Mouse (Mus musculus): ENCODE data around the gene Rybp. TPM values are rescaled to one million over a fixed set of nuclear protein-coding genes. Genes with fewer than 3 reads are reported as not detected.
A peak's percentile ranks its signal among the peaks of the same experiment; 100 is the strongest.

Gene Rybp
- polyA plus RNA-seq, 1 experiment from 2014 or later: 18.4 TPM

DNA sequence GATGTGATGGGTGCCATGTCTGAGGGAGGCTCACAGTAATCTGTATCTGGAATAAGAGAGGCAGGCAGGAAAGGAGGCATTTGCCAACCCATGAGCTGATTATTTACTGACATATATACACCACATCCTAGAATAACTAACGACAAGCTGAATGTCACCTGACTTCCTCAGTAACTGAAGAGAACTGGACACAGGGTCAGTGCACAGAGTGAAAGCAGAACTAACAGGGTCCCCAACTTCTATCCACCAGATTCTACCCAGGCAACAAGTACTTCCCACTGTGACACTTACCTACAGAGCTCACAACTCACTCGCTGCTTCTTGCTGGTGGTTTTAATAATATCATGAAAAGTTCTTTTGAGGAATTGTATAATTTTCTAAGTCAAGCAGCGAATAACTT, 15.3 kb downstream of the Rybp start:
- peak overlapping the region; percentile 29 for H3K27ac ChIP-seq
- peaks cover 100% of the 10 kb centered on the region for H3K79me2 ChIP-seq (ENCODE audit: inconsistent target)
- 24% methylated on average over 3 of the region's 3 CpGs for WGBS (ENCODE audit: missing documents)
- no peaks in the 10 kb centered on the region for H3K36me3 ChIP-seq (ENCODE audit: inconsistent target)
- H3K4me3 ChIP-seq (ENCODE audit: inconsistent target): no peak overlapping the region

DNA sequence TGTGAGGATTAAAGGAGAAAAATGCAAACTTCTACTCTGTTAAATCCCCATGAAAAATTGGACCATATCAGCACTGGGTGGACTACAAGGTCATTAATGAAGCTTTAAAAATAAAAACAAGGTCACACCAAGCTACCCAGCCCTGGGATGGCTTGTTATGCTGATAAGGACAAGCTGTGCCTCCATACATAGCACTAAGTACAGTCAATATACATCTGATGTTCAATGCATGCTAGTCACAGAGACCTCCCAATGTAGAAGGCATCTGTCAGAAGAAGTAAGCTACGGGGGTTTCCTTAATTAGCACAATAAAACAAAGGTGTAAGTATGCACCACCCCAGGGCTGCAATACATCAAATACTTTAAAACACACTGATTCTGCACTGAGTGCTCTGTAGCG, 16.5 kb downstream of the Rybp start:
- WGBS (ENCODE audit: missing documents): 95% methylated on average over 2 of the region's 2 CpGs
- no peak overlapping the region for H3K4me3 ChIP-seq (ENCODE audit: inconsistent target)
- no peak overlapping the region for H3K27ac ChIP-seq
- H3K79me2 ChIP-seq (ENCODE audit: inconsistent target): peaks cover 100% of the 10 kb centered on the region
- H3K36me3 ChIP-seq (ENCODE audit: inconsistent target): no peaks in the 10 kb centered on the region

DNA sequence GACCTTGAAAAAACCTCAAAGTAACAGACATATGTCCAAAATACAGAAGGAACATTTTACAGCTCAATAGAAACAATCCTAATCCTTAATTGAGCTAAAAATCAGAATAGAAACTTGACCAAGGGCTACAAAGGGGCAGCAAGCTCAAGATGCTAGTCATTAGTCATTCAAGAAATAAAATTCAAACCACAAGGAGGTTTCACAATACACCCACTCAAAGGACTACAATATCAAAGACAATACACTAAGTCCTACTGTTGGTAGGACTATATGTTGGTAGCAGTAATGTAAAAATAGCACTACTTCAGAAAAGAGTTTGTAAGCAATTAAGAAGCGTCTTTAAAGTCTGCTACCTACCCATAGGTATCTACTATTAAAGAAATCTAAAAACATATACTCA, 27.7 kb downstream of the Rybp start:
- Histone ChIP-seq H3K36me3 (ENCODE audit: inconsistent target) (no peaks in the 10 kb centered on the region), H3K27ac (no peak overlapping the region), H3K4me3 (ENCODE audit: inconsistent target) (no peak overlapping the region), H3K79me2 (ENCODE audit: inconsistent target) (peaks cover 100% of the 10 kb centered on the region)
- WGBS (ENCODE audit: missing documents): 91% methylated on average over 1 of the region's 1 CpGs

DNA sequence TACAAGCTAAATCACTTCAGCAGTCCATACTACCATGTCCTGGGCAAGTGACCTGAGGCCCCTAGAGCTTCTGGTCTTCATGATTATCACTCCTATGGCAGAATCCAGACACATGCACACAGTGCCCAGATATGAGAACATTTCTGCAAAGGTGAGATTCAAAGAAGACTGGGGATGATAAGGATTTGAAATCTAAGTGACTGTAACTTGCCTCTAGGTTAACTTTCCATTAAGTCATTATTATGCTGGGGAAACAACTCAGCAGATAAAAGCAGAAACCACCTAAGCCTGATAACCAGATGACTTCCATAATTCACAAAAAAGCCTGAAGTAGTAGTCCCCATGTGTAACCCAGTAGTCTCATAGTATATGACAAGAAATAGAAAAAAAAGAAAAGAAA, 29.0 kb downstream of the Rybp start:
- Histone ChIP-seq H3K27ac (no peak overlapping the region), H3K79me2 (ENCODE audit: inconsistent target) (peaks cover 100% of the 10 kb centered on the region), H3K4me3 (ENCODE audit: inconsistent target) (no peak overlapping the region), H3K36me3 (ENCODE audit: inconsistent target) (no peaks in the 10 kb centered on the region)

DNA sequence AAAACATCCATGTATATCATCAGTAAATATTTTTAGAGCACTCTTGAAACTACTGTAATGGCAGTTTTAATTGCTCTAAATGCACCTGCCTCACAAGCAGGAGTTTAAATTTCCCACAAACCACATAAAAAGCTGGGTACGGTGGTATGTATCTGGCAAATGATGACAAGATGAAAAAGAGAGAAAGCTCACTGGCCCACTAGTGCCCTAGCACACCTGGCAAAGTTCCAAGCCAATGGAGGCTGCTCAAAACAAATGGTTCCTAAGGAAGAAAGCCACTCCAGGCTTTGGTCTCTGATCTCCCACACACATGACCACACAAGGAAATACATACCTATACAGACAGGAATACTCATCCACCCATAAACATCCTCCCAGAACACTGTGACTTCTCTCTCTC, 31.9 kb downstream of the Rybp start:
- 29% methylated on average over 1 of the region's 1 CpGs for WGBS (ENCODE audit: missing documents)
- no peak overlapping the region for H3K4me3 ChIP-seq (ENCODE audit: inconsistent target)
- peaks cover 100% of the 10 kb centered on the region for H3K79me2 ChIP-seq (ENCODE audit: inconsistent target)
- no peak overlapping the region for H3K27ac ChIP-seq
- H3K36me3 ChIP-seq (ENCODE audit: inconsistent target): no peaks in the 10 kb centered on the region

DNA sequence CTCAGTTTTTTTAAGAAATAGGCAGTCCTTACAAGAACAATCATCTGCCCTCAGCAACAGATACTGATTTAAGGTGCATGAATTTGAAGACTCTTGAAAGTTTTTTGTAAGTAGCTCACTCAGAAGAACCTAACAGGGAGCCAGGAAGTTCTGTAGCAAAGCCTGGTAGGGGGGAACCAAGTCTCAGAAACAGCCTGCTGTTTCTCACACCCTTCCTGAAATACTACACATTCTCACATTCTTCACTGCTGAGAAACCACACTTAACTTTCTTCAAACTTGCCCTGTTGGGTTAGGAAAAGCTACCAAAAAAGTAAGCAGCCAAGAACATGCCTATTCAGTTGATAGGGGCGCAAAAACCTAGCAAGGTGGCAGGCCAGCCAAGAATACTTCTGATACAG, 32.6 kb downstream of the Rybp start:
- H3K79me2 ChIP-seq (ENCODE audit: inconsistent target): peaks cover 100% of the 10 kb centered on the region
- no peak overlapping the region for H3K4me3 ChIP-seq (ENCODE audit: inconsistent target)
- no peaks in the 10 kb centered on the region for H3K36me3 ChIP-seq (ENCODE audit: inconsistent target)
- 88% methylated on average over 1 of the region's 1 CpGs for WGBS (ENCODE audit: missing documents)
- H3K27ac ChIP-seq: no peak overlapping the region

DNA sequence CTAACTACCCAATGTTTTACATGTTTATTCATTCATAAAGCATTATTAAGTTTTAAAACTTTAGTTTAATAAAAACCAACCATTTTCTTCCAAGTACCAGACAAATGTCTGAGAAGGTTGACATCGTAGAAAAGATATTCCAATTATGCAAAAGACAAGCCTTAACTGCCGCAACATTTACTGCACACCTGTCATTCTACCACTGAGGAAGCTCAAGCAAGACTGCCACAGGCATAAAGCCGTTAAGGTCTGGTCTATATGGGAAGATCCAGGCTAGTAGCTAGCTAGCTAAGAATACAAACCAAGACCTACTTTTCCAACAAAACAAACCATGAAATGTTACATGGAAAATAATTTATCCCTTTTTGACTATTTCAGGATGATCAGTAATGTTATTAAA, 42.8 kb downstream of the Rybp start:
- no peaks in the 10 kb centered on the region for H3K36me3 ChIP-seq (ENCODE audit: inconsistent target)
- H3K27ac ChIP-seq: no peak overlapping the region
- no peak overlapping the region for H3K4me3 ChIP-seq (ENCODE audit: inconsistent target)
- H3K79me2 ChIP-seq (ENCODE audit: inconsistent target): peaks cover 99% of the 10 kb centered on the region
- 93% methylated on average over 3 of the region's 3 CpGs for WGBS (ENCODE audit: missing documents)

DNA sequence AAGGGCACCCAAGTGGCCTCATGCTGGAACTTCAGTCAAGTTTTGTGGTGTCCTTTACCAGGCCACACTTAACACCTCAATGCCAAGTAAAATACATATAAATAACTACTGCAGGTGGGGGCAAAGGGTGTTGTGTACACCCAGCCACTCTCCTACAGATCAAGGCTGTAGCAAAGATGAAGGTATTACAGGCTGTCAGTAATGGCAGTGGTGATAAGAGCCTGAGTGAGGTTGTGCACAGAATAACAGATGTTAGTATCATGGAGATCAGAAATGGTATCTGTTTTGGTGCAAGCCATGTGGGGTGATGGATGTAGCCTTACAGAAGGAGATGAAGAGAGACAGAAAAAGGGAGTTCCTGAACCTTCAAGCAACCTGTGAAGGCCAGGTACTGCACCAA, 52.2 kb downstream of the Rybp start:
- Histone ChIP-seq H3K79me2 (ENCODE audit: inconsistent target) (peaks cover 66% of the 10 kb centered on the region), H3K36me3 (ENCODE audit: inconsistent target) (no peaks in the 10 kb centered on the region), H3K27ac (no peak overlapping the region), H3K4me3 (ENCODE audit: inconsistent target) (no peak overlapping the region)

DNA sequence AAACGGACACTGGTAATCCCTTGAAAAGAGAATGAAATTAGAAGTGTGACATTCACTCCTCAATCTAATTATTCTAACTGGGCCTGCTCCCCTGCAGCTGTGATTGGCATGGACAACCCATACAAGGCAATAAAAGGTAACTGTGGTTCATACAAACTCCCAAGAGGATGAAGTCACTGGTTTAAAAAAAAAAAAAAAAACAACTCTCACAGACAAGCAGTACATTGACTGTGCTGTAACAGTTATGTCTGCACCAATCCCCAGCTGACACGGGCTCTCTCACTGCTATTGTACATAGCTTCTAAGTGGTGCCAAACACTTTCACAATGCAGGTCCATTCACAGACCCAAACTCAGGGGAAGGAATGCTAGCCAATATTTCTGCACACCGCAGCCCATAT, 53.8 kb downstream of the Rybp start:
- no peak overlapping the region for H3K4me3 ChIP-seq (ENCODE audit: inconsistent target)
- peaks cover 51% of the 10 kb centered on the region for H3K79me2 ChIP-seq (ENCODE audit: inconsistent target)
- 96% methylated on average over 2 of the region's 3 CpGs for WGBS (ENCODE audit: missing documents)
- no peak overlapping the region for H3K27ac ChIP-seq
- H3K36me3 ChIP-seq (ENCODE audit: inconsistent target): no peaks in the 10 kb centered on the region

DNA sequence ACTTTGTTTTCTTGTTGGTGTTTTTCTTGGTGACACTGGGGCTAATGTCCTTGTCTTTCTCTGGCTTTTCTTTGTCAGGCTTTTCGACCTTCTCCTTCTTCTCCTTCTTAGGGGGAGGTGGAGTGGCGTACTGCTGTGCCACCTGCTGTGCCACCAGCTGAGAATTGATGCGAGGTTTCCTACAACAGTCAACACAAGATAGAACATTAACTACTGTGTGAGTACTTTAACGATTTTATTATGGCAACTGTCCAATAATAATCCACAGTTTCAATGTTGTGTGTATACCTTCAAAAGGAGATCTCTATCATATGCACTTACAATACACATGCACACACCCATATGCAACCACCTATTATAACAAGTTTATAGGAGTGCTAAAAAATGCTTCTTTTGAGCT, 54.2 kb downstream of the Rybp start:
- Histone ChIP-seq H3K27ac (no peak overlapping the region), H3K4me3 (ENCODE audit: inconsistent target) (no peak overlapping the region), H3K79me2 (ENCODE audit: inconsistent target) (peaks cover 46% of the 10 kb centered on the region), H3K36me3 (ENCODE audit: inconsistent target) (no peaks in the 10 kb centered on the region)
- WGBS (ENCODE audit: missing documents): 89% methylated on average over 3 of the region's 4 CpGs

DNA sequence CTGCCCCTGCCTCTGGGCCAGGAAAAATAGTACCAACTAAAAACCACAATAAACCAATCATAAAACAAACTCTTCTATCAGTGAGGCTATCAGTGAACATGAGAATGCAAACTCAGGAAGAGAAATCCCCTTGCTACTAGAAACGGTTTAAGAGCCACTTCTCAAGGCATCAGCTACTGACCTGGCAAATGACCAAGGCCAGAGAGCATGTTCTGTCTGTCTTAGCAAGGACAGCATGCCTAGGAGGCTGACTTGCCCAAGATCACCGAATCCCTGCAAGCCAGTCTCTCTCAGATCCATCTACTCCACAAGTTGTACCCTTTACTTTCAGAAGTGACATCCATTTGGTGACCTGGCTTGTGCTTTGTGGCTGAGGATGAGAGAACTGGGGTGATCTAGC, 61.1 kb downstream of the Rybp start:
- Histone ChIP-seq H3K4me3 (ENCODE audit: inconsistent target) (no peak overlapping the region), H3K27ac (no peak overlapping the region), H3K79me2 (ENCODE audit: inconsistent target) (no peaks in the 10 kb centered on the region), H3K36me3 (ENCODE audit: inconsistent target) (no peaks in the 10 kb centered on the region)
- WGBS (ENCODE audit: missing documents): 80% methylated on average over 2 of the region's 2 CpGs

DNA sequence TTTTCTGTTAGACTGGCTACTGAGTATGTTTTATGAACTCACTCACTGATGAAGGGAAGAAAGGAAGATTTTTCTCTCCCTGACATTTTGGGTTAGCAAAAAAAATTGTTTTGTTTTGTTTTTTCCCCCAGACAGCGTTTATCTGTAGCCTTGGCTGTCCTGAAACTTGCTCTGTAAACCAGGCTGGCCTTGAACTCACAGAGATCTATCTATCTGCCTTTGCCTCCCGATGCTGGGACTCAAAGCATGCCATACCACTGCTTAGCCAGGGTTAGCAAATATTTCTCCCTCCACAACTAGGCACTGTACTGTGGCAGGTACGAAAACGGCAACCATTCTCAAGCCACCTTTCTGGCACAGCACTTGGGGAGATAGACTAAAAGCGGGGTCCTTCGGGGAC, 63.4 kb downstream of the Rybp start:
- Histone ChIP-seq H3K27ac (no peak overlapping the region), H3K79me2 (ENCODE audit: inconsistent target) (no peaks in the 10 kb centered on the region), H3K4me3 (ENCODE audit: inconsistent target) (no peak overlapping the region), H3K36me3 (ENCODE audit: inconsistent target) (no peaks in the 10 kb centered on the region)
- 99% methylated on average over 6 of the region's 6 CpGs for WGBS (ENCODE audit: missing documents)

DNA sequence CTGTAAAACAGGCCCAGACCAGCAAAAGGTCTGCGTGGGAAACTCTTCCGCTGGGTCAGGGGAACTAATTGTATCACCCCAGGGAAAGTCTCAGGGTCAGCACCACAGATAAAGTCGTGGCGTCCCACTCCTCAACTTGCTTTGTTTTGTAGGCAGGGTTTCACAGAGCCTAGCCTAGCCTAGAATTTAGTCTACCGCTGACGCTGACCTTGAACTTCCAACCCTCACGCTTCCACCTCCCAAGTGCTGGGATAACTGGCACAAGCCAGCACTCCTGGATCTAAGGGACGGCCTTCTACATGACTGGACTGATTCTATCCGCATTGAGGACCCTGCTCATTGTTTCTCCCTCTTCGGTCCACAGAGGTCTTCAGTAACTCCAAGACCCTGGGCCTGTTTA, 63.9 kb downstream of the Rybp start:
- Histone ChIP-seq H3K4me3 (ENCODE audit: inconsistent target) (no peak overlapping the region), H3K36me3 (ENCODE audit: inconsistent target) (no peaks in the 10 kb centered on the region)
- 94% methylated on average over 10 of the region's 10 CpGs for WGBS (ENCODE audit: missing documents)

DNA sequence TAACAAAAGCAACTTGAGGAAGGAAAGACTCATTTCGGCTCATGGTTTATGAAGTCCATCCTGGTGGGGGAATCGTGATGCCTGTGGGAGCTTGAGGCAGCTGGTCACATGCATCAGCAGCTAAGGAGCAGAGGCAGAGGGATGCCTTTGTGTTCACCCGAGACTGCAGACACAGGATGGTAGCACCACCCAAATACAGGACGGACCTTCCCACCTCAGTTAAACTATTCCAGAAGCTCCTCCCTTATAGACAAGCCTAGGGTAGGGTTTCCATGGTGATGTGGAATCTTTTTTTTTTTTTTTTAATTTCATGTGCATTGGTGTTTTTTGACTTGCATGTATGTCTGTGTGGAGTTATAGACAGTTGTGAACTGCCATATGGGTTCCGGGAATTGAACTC, 64.4 kb downstream of the Rybp start:
- H3K36me3 ChIP-seq (ENCODE audit: inconsistent target): no peaks in the 10 kb centered on the region
- no peak overlapping the region for H3K27ac ChIP-seq
- 94% methylated on average over 5 of the region's 5 CpGs for WGBS (ENCODE audit: missing documents)
- H3K4me3 ChIP-seq (ENCODE audit: inconsistent target): no peak overlapping the region
- H3K79me2 ChIP-seq (ENCODE audit: inconsistent target): no peaks in the 10 kb centered on the region

More for the DNA sequence above, 63.9 kb downstream of the Rybp start:
- Histone ChIP-seq H3K27ac (no peak overlapping the region), H3K79me2 (ENCODE audit: inconsistent target) (no peaks in the 10 kb centered on the region)

DNA sequence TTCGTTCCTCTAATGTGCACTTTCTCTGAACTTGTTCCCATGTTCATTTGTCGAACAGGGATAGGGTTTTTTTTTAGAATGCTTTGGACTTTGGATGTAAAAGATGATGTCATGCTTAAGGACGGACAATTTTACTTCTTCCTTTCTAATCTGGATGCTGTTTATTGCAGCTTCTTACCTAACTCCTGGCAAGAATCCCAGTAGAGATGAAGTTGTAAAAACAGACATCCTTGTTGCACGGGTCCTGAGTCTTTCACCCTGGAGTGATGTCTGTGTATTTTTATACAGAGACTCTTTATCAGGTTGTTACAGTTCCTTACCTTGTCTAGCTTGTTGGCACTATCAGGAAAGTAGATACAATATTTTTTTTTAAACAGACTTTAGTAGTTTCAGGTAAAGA, 65.5 kb downstream of the Rybp start:
- no peaks in the 10 kb centered on the region for H3K79me2 ChIP-seq (ENCODE audit: inconsistent target)
- H3K36me3 ChIP-seq (ENCODE audit: inconsistent target): no peaks in the 10 kb centered on the region
- no peak overlapping the region for H3K4me3 ChIP-seq (ENCODE audit: inconsistent target)
- no peak overlapping the region for H3K27ac ChIP-seq
- WGBS (ENCODE audit: missing documents): 46% methylated on average over 4 of the region's 4 CpGs

DNA sequence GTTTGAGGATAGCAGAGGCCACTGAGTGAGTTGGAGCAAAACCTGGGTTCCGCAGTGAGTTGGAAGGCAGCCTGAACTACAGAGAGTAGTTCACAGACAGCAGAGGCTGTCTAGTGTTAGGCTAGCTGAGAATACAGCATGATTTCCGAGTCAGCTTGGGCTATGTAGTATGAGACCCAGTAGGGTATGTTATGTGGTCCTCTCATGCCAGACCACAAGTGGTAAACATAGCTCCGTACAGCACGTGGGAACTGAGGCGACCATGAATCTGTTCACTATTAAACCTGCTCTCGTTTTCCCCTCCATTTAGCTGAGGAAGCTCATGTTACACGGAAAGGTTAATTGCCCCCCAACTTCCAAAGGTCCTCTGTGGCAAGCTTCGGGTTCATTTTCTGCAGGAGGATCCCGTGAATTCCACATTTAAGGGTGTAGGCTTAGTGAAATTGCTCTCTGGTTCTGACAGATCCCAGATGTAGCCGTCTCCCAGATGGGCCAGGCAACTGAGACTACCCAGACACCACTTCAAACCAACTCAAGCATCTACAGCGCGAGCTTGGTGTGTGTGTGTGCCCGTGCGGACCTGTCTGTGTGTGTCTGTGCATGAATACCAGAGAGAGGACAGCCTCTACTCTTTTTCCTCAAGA, 66.2 kb downstream of the Rybp start:
- Histone ChIP-seq H3K36me3 (ENCODE audit: inconsistent target) (no peaks in the 10 kb centered on the region), H3K79me2 (ENCODE audit: inconsistent target) (no peaks in the 10 kb centered on the region), H3K27ac (no peak overlapping the region), H3K4me3 (ENCODE audit: inconsistent target) (no peak overlapping the region)
- 96% methylated on average over 14 of the region's 14 CpGs for WGBS (ENCODE audit: missing documents)
